Mouse (Mus musculus) heart, embryonic 12.5 days (tissue): ENCODE data around the gene Fbxo7. TPM values are rescaled to one million over a fixed set of nuclear protein-coding genes. Genes with fewer than 3 reads are reported as not detected.
"Not testable (repeated sequence)": the region's sequence is repeated elsewhere in the genome, so short reads cannot be mapped to it uniquely, and the experiment has no call there.

Experiments
- ATAC-seq: fragments of 200-750 bp; cut with Nextera tagmentation; 2 replicates; pipeline ENCODE4 v1.8.0; 2017; ENCODE audit warnings: moderate TSS enrichment, moderate library complexity; ENCODE audit not compliant: insufficient number of reproducible peaks, low FRiP score
- H3K27ac ChIP-seq: fragments of 300-500 bp; sonication (generic); 2 replicates; pipeline ENCODE4 v1.5.1; 2016; ENCODE audit warnings: mild to moderate bottlenecking, moderate library complexity; ENCODE audit not compliant: poor library complexity, severe bottlenecking
- H3K27me3 ChIP-seq: fragments of 300-500 bp; sonication (generic); replicated peaks from 2 replicates; pipeline ENCODE4 v1.6.1; 2016; ENCODE audit warnings: mild to moderate bottlenecking, moderate library complexity
- H3K36me3 ChIP-seq: fragments of 300-500 bp; sonication (generic); 2 replicates; pipeline ENCODE4 v1.6.1; 2016; ENCODE audit warnings: mild to moderate bottlenecking, moderate library complexity
- H3K4me1 ChIP-seq: fragments of 300-500 bp; sonication (generic); replicated peaks from 2 replicates; pipeline ENCODE4 v1.6.1; 2016; ENCODE audit warnings: mild to moderate bottlenecking
- H3K4me2 ChIP-seq: fragments of 300-500 bp; sonication (generic); 2 replicates; pipeline ENCODE4 v1.6.1; 2016; ENCODE audit warnings: mild to moderate bottlenecking, moderate library complexity
- H3K4me3 ChIP-seq: fragments of 300-500 bp; sonication (generic); 2 replicates; pipeline ENCODE4 v1.5.1; 2016; ENCODE audit warnings: mild to moderate bottlenecking
- H3K9ac ChIP-seq: fragments of 300-500 bp; sonication (generic); 2 replicates; pipeline ENCODE4 v1.6.1; 2016; ENCODE audit warnings: mild to moderate bottlenecking, moderate library complexity
- H3K9me3 ChIP-seq: fragments of 300-500 bp; sonication (generic); replicated peaks from 2 replicates; pipeline ENCODE4 v1.6.1; 2016; ENCODE audit warnings: mild to moderate bottlenecking, moderate library complexity
- WGBS: fragments of 180-500 bp; shearing (Covaris S2); methylation state at CpG from one replicate; pipeline ENCODE4 v1.1.7; 2016; 5-methylcytosine and 5-hydroxymethylcytosine counted together
- polyA plus RNA-seq: library from polyadenylated mRNA; unstranded; fragments of >200 nt; fragmentation: Nextera tagmentation; extraction: Ambion mirVana; gene quantifications from 2 replicates; pipeline ENCODE4 v1.2.1, GENCODE M21; 2016

Gene Fbxo7
- polyA plus RNA-seq, 1 experiment from 2014 or later: 25.7 TPM

DNA sequence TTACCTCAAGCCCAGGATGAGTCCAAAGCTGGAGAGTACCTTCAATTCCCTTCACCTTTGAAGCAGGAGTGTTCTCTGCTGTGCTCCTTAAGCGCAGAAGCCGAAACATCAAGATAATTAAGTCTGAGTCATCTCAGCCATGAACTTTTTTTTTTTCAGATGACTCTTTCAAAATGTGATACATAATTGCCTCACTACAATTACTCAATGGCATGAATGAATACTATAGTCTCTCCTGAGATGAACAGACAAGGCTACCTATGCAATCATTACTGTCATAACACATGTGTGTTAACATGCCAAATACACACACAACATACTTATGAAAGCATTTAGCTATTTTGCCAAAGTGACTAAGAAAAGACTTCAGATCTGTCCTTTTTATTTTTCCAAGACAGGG is 10.0 kb upstream of the Fbxo7 start, which contains the start of gene Bpifc:
Bpifc (minus strand) TSS at position 115 of the 400 bp plus-strand sequence.
- Histone ChIP-seq H3K9ac (no peak within 1 kb of the TSS), H3K4me2 (no peak within 1 kb of the TSS), H3K4me3 (no peak within 1 kb of the TSS), H3K4me1 (no peaks in the 10 kb centered on the region), H3K27me3 (no peaks in the 10 kb centered on the region), H3K27ac (no peak within 1 kb of the TSS), H3K9me3 (no peaks in the 10 kb centered on the region), H3K36me3 (no peaks in the 10 kb centered on the region)
- 85% methylated on average over 2 of the region's 2 CpGs for WGBS
- ATAC-seq: no peak

DNA sequence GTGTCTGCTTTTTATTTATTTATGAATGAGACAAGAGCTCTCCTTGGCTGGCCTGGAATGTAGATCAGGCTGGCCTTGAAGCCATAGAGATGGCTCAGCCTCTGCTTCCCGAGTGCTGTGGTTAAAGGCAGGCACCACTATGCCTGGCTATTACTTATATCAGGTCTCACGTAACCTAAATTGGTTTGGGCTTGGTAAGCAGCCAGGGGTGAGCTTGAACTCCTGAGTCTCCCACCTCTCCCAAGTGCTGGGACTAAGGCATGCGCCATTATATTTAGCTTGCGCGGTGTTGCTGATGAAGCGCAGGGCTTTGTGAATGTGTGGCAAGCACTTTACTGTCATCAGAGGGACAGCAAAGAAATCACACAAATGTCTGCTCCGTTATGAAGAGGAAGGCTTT is 4.0 kb upstream of the Fbxo7 start:
- Histone ChIP-seq H3K9ac (no peak overlapping the region), H3K36me3 (no peaks in the 10 kb centered on the region), H3K27me3 (0 out of 2 replicates have a peak, but pooled peaks cover 11% of the 10 kb centered on the region), H3K4me2 (no peak overlapping the region), H3K27ac (no peak overlapping the region), H3K9me3 (no peaks in the 10 kb centered on the region), H3K4me1 (0 out of 2 replicates have a peak, but pooled peaks cover 3% of the 10 kb centered on the region), H3K4me3 (no peak overlapping the region)
- 89% methylated on average over 7 of the region's 7 CpGs for whole genome bisulfite sequencing
- ATAC-seq: no peak

DNA sequence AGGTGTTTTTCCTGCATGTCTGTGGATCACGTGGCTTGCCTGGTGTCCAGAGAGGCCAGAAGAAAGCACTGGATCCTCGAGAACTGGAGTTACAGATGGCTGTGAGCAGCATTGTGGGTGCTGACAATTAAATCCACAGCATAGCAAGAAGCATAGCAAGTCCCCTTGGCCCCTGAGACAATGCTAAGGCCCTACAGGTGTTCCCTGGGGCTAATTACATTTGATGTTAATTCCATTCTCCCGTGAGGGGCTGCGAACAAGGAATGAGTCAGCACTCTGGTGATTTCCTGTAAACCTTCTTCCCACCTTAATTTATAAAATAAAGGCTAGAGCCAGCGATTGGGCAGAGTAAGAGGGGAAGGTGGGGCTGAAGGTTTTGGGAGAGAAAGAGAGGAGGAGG is 3.0 kb upstream of the Fbxo7 start:
- Histone ChIP-seq H3K9me3 (no peaks in the 10 kb centered on the region), H3K4me3 (no peak overlapping the region), H3K4me1 (0 out of 2 replicates have a peak, but pooled peaks cover 3% of the 10 kb centered on the region), H3K9ac (no peak overlapping the region), H3K4me2 (no peak overlapping the region), H3K27me3 (0 out of 2 replicates have a peak, but pooled peaks cover 11% of the 10 kb centered on the region), H3K27ac (no peak overlapping the region), H3K36me3 (no peaks in the 10 kb centered on the region)
- 36% methylated on average over 5 of the region's 5 CpGs for WGBS
- ATAC-seq: no peak

DNA sequence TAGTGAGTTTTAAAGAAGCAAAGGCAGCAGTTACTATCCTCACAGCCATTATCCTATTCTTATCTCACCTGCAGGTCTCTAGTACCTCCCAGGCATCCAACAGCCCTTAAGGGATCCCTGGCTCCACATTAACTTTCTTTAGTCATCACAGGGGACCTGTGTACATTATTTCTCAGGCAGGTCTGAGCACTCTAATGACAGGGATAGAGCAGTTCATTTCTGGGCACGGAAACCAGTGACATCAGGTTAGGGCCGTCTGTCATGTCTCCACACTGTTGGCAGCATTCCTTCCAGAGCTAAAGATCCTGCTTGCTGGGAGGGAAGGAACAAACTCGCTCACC is 394 bp upstream of the Fbxo7 start:
- H3K36me3 ChIP-seq: no peaks in the 10 kb centered on the region
- peak overlapping the region; percentile 75 for H3K4me3 ChIP-seq
- 0% methylated on average over 3 of the region's 3 CpGs for WGBS
- H3K27me3 ChIP-seq: 0 out of 2 replicates have a peak, but pooled peaks cover 11% of the 10 kb centered on the region
- ATAC-seq: no peak
- H3K9ac ChIP-seq: 0 out of 2 replicates have a peak overlapping the region, but pooled peaks have one; percentile 21
- H3K27ac ChIP-seq: no peak overlapping the region
- H3K4me1 ChIP-seq: 0 out of 2 replicates have a peak, but pooled peaks cover 3% of the 10 kb centered on the region
- no peaks in the 10 kb centered on the region for H3K9me3 ChIP-seq
- peak overlapping the region; percentile 69 for H3K4me2 ChIP-seq

DNA sequence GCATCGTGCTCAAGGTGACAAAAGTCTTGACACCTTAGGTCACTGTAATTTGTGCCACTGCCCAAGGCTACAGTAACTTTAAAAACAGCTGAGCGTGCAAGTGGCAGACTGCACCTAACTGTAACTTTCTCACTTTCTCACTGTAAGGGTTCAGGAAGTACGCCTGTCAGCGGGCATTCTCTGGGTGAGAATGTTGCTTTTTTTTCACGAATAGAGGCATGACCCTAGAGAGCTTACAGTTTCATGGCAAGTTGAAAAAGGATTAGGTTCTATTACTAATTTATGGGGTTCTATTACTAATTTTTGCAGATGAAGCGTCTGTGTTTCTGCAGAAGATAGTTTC is 673 bp downstream of the Fbxo7 start:
- H3K27me3 ChIP-seq: 0 out of 2 replicates have a peak, but pooled peaks cover 11% of the 10 kb centered on the region
- peak overlapping the region; percentile 75 for H3K4me3 ChIP-seq
- peak overlapping the region; percentile 82 for H3K27ac ChIP-seq
- H3K4me1 ChIP-seq: 0 out of 2 replicates have a peak, but pooled peaks cover 7% of the 10 kb centered on the region
- peak overlapping the region; percentile 82 for H3K9ac ChIP-seq
- peak; percentile 36; the same call in 1 of the 2 replicates for ATAC-seq
- peak overlapping the region; percentile 69 for H3K4me2 ChIP-seq
- H3K9me3 ChIP-seq: no peaks in the 10 kb centered on the region
- 5% methylated on average over 6 of the region's 6 CpGs for WGBS
- H3K36me3 ChIP-seq: no peaks in the 10 kb centered on the region

DNA sequence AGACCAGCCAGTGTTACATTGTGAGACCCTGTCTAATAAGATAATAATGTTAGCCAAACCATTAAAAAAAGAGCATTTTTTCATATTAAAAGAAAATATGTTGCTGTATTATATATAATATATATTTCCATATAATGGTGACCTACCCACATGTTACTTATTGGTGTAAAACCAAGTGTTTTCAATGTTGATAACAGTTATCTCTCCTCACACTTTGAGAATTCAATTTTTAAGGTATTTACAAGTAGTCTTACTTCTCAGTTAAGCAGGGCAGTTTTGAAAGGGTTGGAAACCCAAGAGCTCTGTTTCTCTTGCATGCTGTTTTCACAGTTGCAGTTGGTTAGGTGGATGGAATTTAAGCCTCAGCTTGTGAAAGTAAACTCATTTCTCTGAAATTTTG is 1.4 kb downstream of the Fbxo7 start:
- Histone ChIP-seq H3K36me3 (0 out of 2 replicates have a peak, but pooled peaks cover 2% of the 10 kb centered on the region), H3K9ac (no peak overlapping the region), H3K27ac (no peak overlapping the region), H3K9me3 (no peaks in the 10 kb centered on the region), H3K4me1 (0 out of 2 replicates have a peak, but pooled peaks cover 7% of the 10 kb centered on the region), H3K4me2 (peak overlapping the region; percentile 54), H3K27me3 (0 out of 2 replicates have a peak, but pooled peaks cover 10% of the 10 kb centered on the region), H3K4me3 (0 out of 2 replicates have a peak overlapping the region, but pooled peaks have one; percentile 75)
- ATAC-seq: no peak

DNA sequence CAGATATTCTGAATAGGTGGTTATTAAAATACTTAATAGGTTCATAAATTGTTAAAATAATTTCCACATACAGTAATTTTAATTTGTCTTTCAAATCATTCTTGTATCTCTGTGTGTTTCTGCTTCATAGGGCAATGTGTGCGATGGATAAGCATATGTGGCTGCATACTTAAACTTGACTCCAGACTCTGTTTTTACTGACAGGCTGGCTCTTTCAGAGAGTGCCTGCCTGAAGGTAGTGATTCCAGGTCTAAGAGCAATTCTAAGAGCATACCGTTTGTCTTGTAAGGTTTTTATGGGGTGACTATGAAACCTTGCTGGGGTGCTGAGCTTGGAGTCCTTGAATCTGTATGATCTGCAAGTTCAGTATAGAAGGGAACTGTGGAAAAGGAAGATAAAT is 4.1 kb downstream of the Fbxo7 start:
- Histone ChIP-seq H3K36me3 (peaks cover 17% of the 10 kb centered on the region), H3K27ac (no peak overlapping the region)

DNA sequence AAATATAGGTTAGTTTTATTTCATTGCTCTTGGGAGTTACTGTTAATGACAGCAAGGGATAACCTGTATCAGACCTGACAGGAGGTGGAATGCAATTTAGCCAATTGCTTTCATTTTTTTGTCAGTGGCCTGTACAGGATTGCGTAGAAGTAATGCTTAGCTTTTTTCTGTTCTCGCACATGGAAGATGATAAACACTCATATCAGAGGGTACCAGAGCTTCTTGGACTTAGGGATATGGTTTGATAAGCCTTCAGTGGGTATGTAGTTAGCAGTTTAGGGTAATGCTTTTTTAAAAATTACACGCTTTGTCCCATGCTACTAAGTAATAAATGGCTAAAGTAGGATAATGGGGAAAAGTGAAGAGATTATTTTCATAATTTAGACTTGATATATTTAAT is 4.6 kb downstream of the Fbxo7 start:
- Histone ChIP-seq H3K9me3 (no peaks in the 10 kb centered on the region), H3K9ac (no peak overlapping the region), H3K27ac (no peak overlapping the region), H3K4me2 (no peak overlapping the region), H3K4me1 (0 out of 2 replicates have a peak, but pooled peaks cover 5% of the 10 kb centered on the region), H3K27me3 (no peaks in the 10 kb centered on the region), H3K4me3 (no peak overlapping the region), H3K36me3 (peaks cover 21% of the 10 kb centered on the region)
- peak; percentile 56; the same call in 1 of the 2 replicates for ATAC-seq
- WGBS: 76% methylated on average over 3 of the region's 3 CpGs

More for the DNA sequence above, 4.1 kb downstream of the Fbxo7 start:
- no peak overlapping the region for H3K4me3 ChIP-seq
- 83% methylated on average over 2 of the region's 2 CpGs for WGBS
- no peaks in the 10 kb centered on the region for H3K27me3 ChIP-seq
- no peak overlapping the region for H3K9ac ChIP-seq
- no peak for ATAC-seq
- H3K9me3 ChIP-seq: no peaks in the 10 kb centered on the region
- H3K4me2 ChIP-seq: no peak overlapping the region
- H3K4me1 ChIP-seq: 0 out of 2 replicates have a peak, but pooled peaks cover 7% of the 10 kb centered on the region

DNA sequence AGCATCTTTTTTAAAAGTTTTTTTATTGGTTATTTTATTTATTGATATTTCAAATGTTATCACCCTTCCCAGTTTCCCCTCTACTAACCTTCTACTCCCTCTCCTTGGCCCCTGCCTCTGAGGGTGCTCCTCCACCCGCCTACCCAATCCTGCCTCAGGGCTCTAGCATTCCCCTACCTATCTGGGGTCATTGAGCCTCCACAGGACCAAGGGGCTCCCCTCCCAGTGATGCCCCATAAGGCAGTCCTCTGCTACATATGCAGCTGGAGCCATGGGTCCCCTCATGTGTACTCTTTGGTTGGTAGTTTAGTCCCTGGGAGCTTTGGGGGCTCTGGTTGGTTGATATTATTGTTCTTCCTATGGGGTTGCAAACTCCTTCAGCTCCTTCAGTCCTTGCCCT is 5.0 kb downstream of the Fbxo7 start:
- H3K9me3 ChIP-seq, H3K4me2 ChIP-seq, ATAC-seq, H3K9ac ChIP-seq, H3K4me1 ChIP-seq, H3K27me3 ChIP-seq, H3K27ac ChIP-seq, H3K4me3 ChIP-seq: not testable (repeated sequence)
- WGBS: 83% methylated on average over 1 of the region's 1 CpGs
- H3K36me3 ChIP-seq: peaks cover 21% of the 10 kb centered on the region

DNA sequence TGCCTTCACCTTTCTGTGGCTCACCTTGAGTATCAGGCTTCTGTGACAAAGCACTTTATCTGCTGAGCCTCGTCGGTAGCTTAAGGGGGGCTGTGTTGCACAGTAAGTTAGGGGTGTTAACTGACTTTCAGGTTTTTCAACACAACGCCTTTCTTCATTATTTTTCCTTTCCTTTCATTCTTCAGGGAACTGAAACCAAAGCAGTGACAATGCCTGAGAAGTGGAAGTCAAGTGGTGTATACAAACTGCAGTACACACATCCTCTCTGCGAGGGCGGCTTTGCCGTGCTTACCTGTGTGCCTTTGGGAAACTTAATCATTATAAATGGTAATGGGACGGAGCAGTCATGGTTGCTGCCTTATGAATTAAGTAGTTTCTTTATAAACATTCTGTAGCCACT is 9.0 kb downstream of the Fbxo7 start:
- Histone ChIP-seq H3K9me3 (no peaks in the 10 kb centered on the region), H3K4me1 (0 out of 2 replicates have a peak, but pooled peaks cover 3% of the 10 kb centered on the region), H3K27ac (no peak overlapping the region), H3K4me3 (no peak overlapping the region), H3K9ac (no peak overlapping the region), H3K36me3 (peaks cover 30% of the 10 kb centered on the region), H3K4me2 (no peak overlapping the region), H3K27me3 (no peaks in the 10 kb centered on the region)
- ATAC-seq: no peak
- 88% methylated on average over 7 of the region's 7 CpGs for WGBS

DNA sequence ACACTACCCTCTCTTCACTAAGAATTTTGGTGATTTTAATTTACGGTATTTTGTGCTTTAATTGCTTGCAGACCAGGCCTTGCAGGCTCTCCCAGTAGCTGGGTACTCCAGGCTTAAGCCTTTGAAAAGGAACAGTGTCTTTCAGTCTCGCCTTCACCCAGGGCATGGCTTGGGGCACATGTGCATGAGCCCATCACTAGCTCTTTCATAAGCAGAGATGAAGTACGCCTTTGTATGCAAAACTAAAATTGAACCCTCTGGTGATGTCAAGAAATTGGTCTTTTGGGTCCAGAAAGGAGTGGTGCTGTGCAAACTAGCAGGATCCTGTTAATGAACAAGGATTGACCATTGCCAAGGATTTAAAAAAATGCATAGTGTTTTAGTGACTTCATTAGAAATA is 10.7 kb downstream of the Fbxo7 start:
- WGBS: 85% methylated on average over 3 of the region's 3 CpGs
- Histone ChIP-seq H3K27ac (no peak overlapping the region), H3K4me3 (no peak overlapping the region), H3K9ac (no peak overlapping the region), H3K9me3 (no peaks in the 10 kb centered on the region), H3K4me1 (no peaks in the 10 kb centered on the region), H3K27me3 (no peaks in the 10 kb centered on the region), H3K36me3 (peaks cover 34% of the 10 kb centered on the region), H3K4me2 (no peak overlapping the region)
- no peak for ATAC-seq
